Mouse (Mus musculus): ENCODE measurements around the gene Mif4gd.

GRCm38 (mm10) chr11:115585573-115586100 is 27.1 kb downstream of the Mif4gd start:
- TF ChIP-seq EP300 (IDR thresholded peaks at IDR 0.05; ENCODE audit: low read depth) (no peak), CTCF (IDR thresholded peaks at IDR 0.05; ENCODE audit: low read depth) (no peak)
